Mouse (Mus musculus) myocyte (in vitro differentiated cells): Measurements from ENCODE around the gene Rcor1. TPM values are rescaled to one million over a fixed set of nuclear protein-coding genes. Genes with fewer than 3 reads are reported as not detected.
A peak's percentile ranks its signal among the peaks of the same experiment; 100 is the strongest.

ENCODE experiments used
- H3K27me3 ChIP-seq: one replicate; pipeline ENCODE4 v1.6.1; 2011; ENCODE audit not compliant: control insufficient read depth, insufficient read depth, insufficient read length
- H3K36me3 ChIP-seq: one replicate; pipeline ENCODE4 v1.6.1; 2011; ENCODE audit not compliant: control insufficient read depth, insufficient read depth
- H3K4me2 ChIP-seq: one replicate; pipeline ENCODE4 v1.6.1; 2011; ENCODE audit warnings: low read depth, control low read depth
- H3K4me3 ChIP-seq: one replicate; pipeline ENCODE4 v1.5.1; 2011; ENCODE audit warnings: mild to moderate bottlenecking, control low read depth, moderate library complexity
- H3K79me2 ChIP-seq: one replicate; pipeline ENCODE4 v1.6.1; 2011; ENCODE audit not compliant: control insufficient read depth, insufficient read depth
- H3ac ChIP-seq: one replicate; pipeline ENCODE4 v1.6.1; 2011; ENCODE audit not compliant: control insufficient read depth, insufficient read length
- CEBPB ChIP-seq: IDR thresholded peaks from 2 replicates; pipeline ENCODE4 v1.6.1; 2011; ENCODE audit warnings: mild to moderate bottlenecking, moderate library complexity; ENCODE audit not compliant: poor library complexity, insufficient read depth, severe bottlenecking
- MAX ChIP-seq: IDR thresholded peaks from one replicate; pipeline ENCODE4 v1.6.1; 2011; ENCODE audit warnings: low read depth, mild to moderate bottlenecking, control low read depth
- MYOD1 ChIP-seq, 3 experiments: IDR thresholded peaks; one replicate each; pipeline ENCODE4 v1.6.1; 2011; ENCODE audit warnings: control low read depth in 2 of 3, low read depth in 2 of 3, mild to moderate bottlenecking in 2 of 3, moderate library complexity in 1 of 3; ENCODE audit not compliant: insufficient read length in 2 of 3, control insufficient read depth in 1 of 3
- MYOG ChIP-seq, 3 experiments: IDR thresholded peaks; one replicate each; pipeline ENCODE4 v1.6.1; 2011; ENCODE audit warnings: control low read depth in 2 of 3, low read depth in 2 of 3, mild to moderate bottlenecking in 2 of 3; ENCODE audit not compliant: insufficient read length in 2 of 3, control insufficient read depth in 1 of 3, insufficient read depth in 1 of 3
- POLR2A ChIP-seq: IDR thresholded peaks from one replicate; pipeline ENCODE4 v1.6.1; 2011; ENCODE audit warnings: low read depth, mild to moderate bottlenecking, control low read depth, moderate library complexity; ENCODE audit not compliant: insufficient read length
- POLR2AphosphoS2 ChIP-seq: IDR thresholded peaks from one replicate; pipeline ENCODE4 v1.6.1; 2011; ENCODE audit warnings: low read depth, control low read depth; ENCODE audit not compliant: insufficient read length
- REST ChIP-seq: IDR thresholded peaks from one replicate; pipeline ENCODE4 v1.6.1; 2011; ENCODE audit warnings: mild to moderate bottlenecking, control low read depth, moderate library complexity; ENCODE audit not compliant: insufficient read depth, insufficient read length
- SRF ChIP-seq: IDR thresholded peaks from one replicate; pipeline ENCODE4 v1.6.1; 2011; ENCODE audit warnings: low read depth; ENCODE audit not compliant: control insufficient read depth, insufficient read length
- TCF12 ChIP-seq: IDR thresholded peaks from one replicate; pipeline ENCODE4 v1.6.1; 2011; ENCODE audit warnings: mild to moderate bottlenecking, control low read depth; ENCODE audit not compliant: poor library complexity, insufficient read depth, severe bottlenecking
- TCF3 ChIP-seq: IDR thresholded peaks from one replicate; pipeline ENCODE4 v1.6.1; 2011; ENCODE audit warnings: low read depth, control low read depth; ENCODE audit not compliant: insufficient read length
- USF1 ChIP-seq: IDR thresholded peaks from one replicate; pipeline ENCODE4 v1.6.1; 2011; ENCODE audit warnings: low read depth, mild to moderate bottlenecking, control low read depth, moderate library complexity
- polyA plus RNA-seq: library from polyadenylated mRNA; unstranded; fragments of >200 nt; fragmentation: generic; extraction: Trizol; gene quantifications from one replicate; pipeline ENCODE4 v1.2.1, GENCODE M21; 2012; ENCODE audit warnings: missing spikeins

Gene Rcor1
- polyA plus RNA-seq, 1 experiment, result 9.4 TPM

DNA sequence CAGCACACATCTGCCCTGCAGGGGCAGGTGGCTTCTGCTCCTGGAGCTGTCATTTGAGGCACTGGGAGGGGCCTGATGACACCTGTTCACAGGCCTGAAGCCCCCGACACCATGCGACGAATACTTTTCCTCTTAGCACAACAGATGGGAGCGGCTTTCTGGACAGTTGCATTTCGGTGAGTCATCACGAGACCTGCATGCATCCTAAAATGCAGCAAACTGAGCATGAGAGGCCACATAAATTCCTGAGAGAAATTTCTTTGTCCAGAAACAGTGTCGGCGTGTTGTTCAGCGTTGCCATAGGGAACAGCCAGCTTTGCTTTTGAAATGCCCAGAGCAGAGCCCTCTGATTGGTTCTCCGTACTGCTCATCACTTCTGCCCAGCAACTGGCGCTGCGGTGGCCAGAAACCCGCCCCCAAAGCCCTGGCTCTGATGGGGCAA lies 125.2 kb downstream of the Rcor1 start:
- Histone ChIP-seq H3K79me2 (peaks cover 21% of the 10 kb centered on the region), H3ac (no peak overlapping the region), H3K4me3 (peak overlapping the region; percentile 49), H3K4me2 (peak overlapping the region; percentile 82), H3K36me3 (no peaks in the 10 kb centered on the region), H3K27me3 (no peaks in the 10 kb centered on the region)
- peak; percentile 17 for TF ChIP-seq TCF12
- TF ChIP-seq MYOG (IDR thresholded peaks at IDR 0.05; ENCODE audit: control insufficient read depth in 1 of 3, insufficient read depth in 1 of 3, insufficient read length in 2 of 3, low read depth in 2 of 3), result peak in 2 of 3 experiments; percentile 77 to 91
- TF ChIP-seq TCF3, result no peak
- TF ChIP-seq MAX, result no peak
- TF ChIP-seq SRF, result no peak
- TF ChIP-seq USF1, result no peak
- no peak for TF ChIP-seq POLR2A
- TF ChIP-seq POLR2AphosphoS2, result no peak
- TF ChIP-seq REST, result no peak
- peak in 2 of 3 experiments; percentile 89 to 91 for TF ChIP-seq MYOD1 (IDR thresholded peaks at IDR 0.05; ENCODE audit: control insufficient read depth in 1 of 3, insufficient read length in 2 of 3, low read depth in 2 of 3)

DNA sequence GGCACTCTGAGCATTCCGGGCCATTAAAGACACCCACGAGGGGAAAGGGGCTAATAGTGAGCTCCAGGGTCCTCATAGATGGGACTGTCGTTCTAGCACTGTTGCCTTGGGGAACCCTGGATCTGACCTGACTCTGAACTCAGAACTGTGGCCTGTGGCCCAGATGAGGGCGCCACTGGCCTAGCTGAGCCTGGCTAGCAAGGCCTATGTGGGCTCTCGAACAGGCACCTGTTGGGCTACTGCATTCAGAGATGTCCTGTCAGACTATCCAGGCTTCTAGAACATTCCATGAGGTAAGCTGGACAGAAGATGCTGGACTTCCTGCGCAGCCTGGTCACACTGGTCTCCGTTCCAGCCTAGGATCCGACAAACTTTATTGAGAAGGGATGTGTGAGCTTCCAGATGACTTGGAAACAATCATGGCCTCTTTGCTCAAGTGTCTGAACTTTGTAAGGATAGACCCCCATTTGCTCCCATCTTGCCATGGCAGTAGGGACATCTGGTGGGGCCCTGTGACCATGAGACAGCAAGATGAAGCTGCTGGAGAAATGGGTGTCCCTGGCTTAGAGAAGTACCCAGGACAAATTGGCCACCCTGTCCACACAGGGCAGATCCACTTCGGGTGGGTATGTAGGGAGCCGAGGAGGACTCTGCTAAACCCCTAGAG lies 126.1 kb downstream of the Rcor1 start:
- H3K79me2 ChIP-seq, result peaks cover 30% of the 10 kb centered on the region
- H3K4me2 ChIP-seq, result peak overlapping the region; percentile 82
- no peaks in the 10 kb centered on the region for H3K27me3 ChIP-seq
- H3K36me3 ChIP-seq, result no peaks in the 10 kb centered on the region
- TF ChIP-seq REST, result no peak
- no peak for TF ChIP-seq POLR2A
- TF ChIP-seq MYOD1 (IDR thresholded peaks at IDR 0.05; ENCODE audit: control insufficient read depth in 1 of 3, insufficient read length in 2 of 3, low read depth in 2 of 3), result peak in 2 of 3 experiments; percentile 48 to 65
- TF ChIP-seq USF1, result no peak
- no peak for TF ChIP-seq CEBPB
- TF ChIP-seq MYOG (IDR thresholded peaks at IDR 0.05; ENCODE audit: control insufficient read depth in 1 of 3, insufficient read depth in 1 of 3, insufficient read length in 2 of 3, low read depth in 2 of 3), result peak in 2 of 3 experiments; percentile 36 to 61
- H3ac ChIP-seq, result no peak overlapping the region
- peak overlapping the region; percentile 49 for H3K4me3 ChIP-seq

Other genes starting within 250 kb of the Rcor1 start
- gene Mok, start 198.4 kb upstream of the Rcor1 start, polyA plus RNA-seq, result 3.3 TPM
- 3.1 TPM for gene Zfp839, start 189.1 kb upstream of the Rcor1 start, polyA plus RNA-seq
- 54.4 TPM for gene Cinp, start 150.2 kb upstream of the Rcor1 start, polyA plus RNA-seq
- 4.2 TPM for gene Tecpr2, start 150.1 kb upstream of the Rcor1 start, polyA plus RNA-seq
- 11.5 TPM for gene Ankrd9, start 60.3 kb upstream of the Rcor1 start, polyA plus RNA-seq
- gene Traf3, start 127.0 kb downstream of the Rcor1 start, polyA plus RNA-seq, result 8.7 TPM
- not detected for gene 4930595D18Rik, start 145.1 kb downstream of the Rcor1 start, polyA plus RNA-seq
- gene Amn, start 231.7 kb downstream of the Rcor1 start, polyA plus RNA-seq, result 0.13 TPM